Mouse (Mus musculus) c-Kit-positive CD71-positive TER-119-positive erythroid progenitor cells, embryonic 14.5 days (primary cell): Measurements from ENCODE around the gene Azin2.

Experiments used
- DNase-seq: peaks from one replicate; pipeline ENCODE4 v3.0.0-alpha.2; 2013; ENCODE audit warnings: low spot score

Gene Azin2

DNA sequence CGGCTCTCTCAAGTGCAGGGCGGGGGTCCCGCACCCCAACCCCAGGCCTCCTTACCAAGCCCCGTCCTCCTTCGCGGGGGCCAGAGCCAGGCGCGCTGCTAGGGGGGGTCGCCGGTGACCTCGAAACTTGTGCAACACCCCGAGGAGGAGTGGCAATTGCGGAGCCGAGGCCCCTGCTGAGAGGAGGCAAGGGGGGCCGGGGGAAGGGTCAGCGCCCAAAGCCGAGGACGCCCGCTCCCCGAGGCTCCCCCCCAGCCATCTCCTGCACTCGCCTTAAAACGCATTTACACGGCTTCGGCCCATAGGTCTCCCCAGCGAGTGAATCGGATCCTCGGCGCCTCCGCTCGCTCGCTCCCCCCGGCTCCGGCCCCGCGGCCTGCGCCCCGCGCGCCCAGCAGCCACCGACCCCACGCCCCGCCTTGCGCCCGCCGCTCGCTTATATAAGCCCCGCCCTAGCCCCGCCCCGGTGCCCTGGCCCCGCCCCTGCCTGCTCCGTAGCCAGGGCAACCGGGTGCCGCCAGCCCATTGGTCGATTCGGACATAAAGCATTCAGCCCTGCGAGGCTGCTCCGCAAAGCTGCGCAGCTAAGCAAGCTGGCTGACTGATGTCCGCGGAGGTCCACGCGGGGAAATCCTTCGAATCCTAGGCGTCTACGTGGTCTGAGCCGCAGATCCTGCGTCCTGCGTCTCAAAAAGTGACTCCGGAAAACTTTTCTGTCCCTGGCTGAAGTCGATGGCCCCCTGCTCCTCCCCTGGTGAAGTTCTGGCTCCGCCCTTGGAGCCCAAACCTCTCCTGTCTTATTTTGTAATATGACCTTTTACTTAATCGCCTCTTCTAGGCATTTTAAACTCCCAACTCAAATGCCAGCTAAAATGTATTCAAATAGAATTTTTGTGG is at the start of gene Azin2:
Gene Azin2 (minus strand): TSS at position 414 of the 897 bp plus-strand sequence.
- peak; percentile 68 for DNase-seq

DNA sequence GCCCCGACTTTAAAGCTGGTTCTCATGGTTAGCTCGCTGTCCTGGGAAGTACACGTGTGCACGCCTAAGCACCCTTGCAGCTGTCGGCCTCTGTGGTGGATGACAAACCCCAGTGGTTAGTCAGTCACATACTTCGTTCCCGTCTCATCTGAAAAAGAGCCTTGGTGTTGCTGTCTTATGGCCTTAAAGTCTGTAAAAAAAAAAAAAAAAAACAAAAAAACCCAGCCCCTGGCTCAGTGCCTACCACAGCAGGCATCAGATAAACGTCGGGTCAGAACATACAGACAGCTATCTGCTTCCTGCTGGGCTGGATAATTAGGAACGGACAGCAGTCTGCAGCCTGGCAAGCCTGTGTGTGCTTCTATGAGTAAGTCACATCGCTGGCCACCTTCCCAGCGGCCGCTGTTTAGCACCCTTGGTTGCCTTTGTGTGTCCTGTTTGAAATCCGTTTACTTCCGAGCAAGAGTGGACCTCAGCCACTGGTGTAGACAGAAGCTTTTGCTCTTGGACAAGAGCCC is 49.4 kb upstream of the Azin2 start:
- DNase-seq = no peak

DNA sequence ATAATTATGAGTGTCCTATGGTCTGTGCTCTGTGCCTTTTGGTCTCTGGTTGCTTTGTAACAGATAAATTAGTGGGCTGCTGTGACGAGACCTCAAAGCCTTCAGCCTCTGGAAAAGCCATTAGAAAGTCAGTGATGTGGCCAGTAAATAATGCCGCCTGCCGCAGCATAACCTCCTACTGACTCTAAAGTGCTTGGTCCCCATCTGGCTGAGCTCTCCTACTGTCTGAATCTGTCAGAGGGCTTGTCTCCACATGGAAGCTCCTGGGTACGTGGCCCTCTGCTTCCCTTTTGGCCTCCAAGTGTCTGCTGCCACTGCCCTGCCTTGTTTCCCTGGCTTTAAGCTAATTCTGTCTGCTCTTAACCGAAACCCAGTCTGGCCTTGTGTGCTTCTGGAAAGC is 47.3 kb upstream of the Azin2 start:
- DNase-seq = no peak

DNA sequence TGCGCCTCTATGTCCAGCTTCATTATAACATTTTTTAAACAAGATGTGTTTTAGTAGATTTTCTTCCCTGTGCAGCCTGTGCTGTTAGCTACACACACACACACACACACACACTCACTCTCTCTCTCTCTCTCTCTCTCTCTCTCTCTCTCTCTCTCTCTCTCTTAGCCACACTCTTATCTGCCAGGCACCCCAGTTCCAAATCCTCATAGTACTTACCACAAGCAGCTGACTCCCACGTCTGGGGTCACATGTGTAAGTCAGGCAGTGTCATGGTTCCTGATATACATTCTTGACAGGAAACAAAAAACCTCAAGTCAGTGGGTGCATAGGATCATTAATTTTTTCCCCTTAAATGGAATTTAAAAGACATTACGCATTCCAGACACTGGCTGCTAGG is 46.4 kb upstream of the Azin2 start:
- no peak for DNase-seq

DNA sequence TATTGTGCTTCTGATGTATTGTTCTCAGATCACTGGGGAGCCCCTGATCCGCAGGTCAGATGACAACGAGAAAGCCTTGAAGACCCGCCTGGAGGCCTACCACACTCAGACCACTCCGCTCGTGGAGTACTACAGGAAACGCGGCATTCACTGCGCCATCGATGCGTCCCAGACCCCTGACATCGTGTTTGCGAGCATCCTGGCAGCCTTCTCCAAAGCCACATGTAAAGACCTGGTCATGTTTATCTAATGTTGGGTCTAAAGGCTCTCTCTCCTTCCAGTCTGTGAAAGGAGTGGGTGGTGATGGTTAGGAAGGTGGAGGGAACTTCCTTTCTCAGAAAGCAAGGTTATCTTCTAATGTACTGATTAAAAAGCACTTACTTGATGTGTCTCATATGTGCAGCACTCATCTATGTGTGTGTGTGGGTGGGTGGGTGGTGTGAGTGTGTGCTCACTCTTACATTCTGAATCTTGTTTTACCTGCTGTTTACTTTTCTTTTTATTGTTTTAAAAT is 45.8 kb upstream of the Azin2 start:
- DNase-seq = no peak

DNA sequence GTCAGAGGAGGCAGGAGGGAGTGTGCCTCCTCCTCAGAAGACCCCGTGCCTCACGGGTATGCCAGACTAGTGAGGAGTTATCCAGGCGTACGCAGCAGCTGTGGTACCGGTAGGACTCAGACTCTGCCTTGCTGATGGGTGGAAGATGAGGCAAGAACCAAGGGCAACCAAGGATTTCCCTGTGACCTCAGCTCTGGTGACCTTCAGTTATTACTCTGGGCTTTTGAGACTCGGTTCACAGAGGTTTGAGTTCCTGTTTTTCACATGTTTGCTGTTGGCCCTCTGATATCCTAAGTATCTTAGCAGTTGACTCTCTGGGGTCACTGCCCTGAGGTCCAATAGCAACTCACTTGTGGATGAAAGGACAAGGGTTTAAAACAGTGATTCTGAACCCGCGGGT is 41.5 kb upstream of the Azin2 start:
- no peak for DNase-seq

DNA sequence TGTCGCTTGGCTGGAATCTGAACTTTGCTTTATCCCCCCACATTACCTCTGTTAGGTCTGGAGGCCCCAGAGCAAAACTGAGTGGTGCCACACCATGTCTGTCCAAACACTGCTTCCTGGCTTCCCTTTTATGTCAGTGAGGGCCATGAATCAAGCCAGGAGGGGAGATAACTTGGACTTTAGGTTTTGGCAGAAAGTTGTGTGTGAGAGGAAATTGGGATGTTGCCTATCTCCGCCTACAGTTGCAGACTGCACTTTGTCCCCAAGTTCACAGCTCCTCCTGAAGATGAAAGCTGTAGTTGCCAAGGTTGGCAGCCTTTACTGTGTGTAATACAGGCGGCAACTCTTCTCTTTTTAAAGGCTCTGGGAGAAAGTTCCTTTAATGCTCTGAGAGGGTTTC is 38.5 kb upstream of the Azin2 start:
- no peak for DNase-seq

DNA sequence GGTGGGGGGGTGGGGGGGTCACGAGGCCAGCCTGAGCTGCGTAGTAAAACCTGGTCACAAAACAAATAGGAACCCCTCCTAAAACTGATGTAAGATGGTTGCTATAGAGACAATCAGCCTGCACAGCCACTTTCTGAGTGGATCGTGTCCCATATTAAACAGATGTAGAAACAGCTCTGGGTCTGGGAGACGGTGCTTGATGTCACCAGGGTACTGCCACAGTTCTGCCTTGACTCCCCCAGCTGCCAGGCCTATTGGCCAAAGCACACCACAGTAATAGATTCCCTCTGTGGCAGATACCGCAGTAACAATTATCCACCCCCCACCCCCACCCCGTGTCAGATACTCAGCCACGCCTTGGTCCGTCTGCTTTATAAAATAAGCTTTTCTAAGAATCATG is 36.2 kb upstream of the Azin2 start:
- no peak for DNase-seq

DNA sequence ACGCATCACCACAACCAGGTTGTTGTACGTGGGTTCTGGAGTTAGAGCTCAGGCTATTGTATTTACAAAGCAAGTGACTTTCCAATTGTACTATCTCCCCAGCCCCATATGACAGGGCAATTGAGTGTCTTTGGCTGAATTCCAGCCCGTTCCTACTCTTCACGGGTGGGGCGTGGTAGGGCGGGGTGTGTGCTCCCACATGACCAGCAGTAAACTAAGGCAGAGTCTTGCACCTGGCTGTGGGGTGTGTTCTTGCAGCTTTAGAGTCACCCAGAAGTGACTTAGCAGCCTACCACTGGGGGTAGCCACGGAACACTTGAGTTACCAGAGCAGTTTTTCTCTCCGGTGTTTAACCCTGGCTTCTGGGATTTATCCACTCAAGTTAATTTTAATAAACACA is 35.0 kb upstream of the Azin2 start:
- peak; percentile 57 for DNase-seq

DNA sequence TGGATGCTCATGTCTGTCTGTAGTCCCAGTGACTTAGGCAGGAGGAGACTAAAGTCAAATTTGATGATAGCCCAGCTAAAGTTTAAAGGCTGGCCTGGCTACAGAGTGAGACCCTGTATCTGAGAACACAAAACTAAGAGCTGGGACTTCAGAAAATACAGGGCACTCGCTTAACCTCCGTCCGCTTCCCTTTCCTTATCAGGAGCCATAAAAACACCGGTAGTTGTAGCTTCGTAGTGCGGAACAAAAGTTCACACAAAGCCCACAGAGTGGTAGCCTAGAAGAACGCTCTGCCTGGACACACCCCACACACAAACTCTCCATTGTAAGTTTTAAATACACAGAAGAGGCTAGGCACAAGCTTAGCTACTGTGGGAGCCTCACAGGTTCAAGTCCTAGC is 33.0 kb upstream of the Azin2 start:
- DNase-seq = no peak

DNA sequence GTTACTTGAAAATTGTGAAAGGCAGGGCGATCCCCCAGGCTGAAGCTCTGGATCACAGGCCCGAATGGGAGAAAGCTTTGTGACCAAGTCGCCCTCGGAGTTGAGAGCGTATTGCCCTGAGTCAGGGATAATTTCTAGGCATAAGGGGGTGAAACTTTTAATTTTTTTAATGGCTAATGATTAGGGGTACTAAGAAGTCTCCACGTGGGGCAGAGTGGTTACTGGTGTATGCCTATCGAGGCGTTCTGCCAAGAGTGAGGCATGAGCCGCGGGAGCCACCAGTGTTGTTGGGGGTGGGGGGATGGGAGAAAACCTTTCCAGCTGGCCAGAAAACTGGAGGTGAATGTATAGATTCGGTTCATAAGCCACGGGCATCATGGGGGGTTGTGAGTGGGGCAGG is 31.4 kb upstream of the Azin2 start:
- DNase-seq = no peak

DNA sequence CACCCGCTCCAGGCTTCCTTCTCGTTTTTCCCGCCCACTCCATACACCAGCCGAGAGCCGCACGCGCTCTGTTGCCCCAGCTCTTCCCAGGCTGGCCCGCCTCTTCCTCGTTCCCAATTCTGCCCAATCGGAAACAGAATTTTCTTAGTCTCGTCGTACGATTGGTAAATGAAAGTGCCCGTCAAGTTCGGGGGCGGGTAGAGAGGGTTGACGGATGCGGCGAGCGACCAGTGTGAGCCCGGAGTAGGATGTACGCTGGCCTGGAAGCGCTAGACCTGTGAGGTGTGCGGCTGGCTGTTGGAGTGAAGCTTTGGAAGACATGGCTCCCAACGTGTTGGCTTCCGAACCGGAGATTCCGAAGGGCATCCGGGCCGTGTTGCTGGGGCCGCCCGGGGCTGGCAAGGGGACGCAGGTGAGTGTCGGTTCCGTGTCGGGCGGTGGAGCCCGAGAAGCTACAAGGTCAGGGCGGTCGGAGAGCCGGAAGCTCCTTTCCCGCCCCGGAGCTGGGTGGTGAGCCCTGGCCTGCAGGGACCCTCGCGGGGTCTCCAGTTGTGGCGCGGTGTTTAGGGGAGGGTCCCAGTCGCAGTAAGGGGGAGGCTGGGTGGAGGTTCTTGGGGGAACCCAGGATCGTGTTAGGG is 30.9 kb upstream of the Azin2 start:
- peak; percentile 99 for DNase-seq

DNA sequence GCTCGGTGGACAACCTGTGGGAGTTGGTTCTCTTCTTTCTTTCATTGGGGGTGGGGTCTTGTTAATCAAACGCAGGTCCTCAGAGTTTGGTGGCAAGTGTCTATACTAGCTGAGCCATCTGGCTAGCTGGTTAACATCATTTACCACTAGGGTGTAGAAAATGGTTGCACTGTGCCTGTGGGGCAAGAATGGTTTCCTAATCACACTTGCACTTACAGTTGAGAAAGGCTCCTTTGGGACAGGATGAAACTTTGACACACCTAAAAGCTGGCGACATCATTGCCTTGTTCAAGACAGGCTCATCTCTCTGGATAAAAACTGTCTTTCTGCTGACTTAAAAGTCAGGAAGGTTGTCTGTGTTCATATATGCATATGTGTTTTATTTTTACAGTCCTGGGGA is 29.9 kb upstream of the Azin2 start:
- DNase-seq = no peak

DNA sequence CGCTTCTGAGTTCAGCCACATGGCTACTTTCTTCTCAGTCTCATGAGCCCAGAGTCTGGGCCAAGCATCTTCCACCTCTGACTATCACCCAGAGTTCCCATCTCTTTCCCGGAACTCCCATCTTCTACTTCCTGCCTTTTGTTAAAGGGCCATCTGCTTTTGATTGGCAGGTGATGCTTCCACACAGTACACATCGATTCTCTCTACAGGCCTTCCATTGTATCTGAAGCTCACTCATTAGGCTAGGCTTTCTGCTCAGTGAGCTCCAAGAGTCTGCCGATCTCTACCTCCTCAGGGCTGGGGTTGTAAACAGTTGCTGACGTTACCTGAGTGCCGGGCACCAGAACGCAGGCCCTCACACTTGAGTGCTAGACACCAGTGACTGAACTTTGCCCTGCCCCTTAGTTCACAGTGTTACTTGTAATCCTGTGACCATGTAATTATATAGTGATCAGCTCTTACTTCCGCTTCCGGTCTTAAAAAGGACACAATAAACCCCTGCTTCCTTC is 29.3 kb upstream of the Azin2 start, which contains the start of gene Ak2:
Gene Ak2 (plus strand): TSS at position 459 of the 509 bp plus-strand sequence.
- no peak for DNase-seq

DNA sequence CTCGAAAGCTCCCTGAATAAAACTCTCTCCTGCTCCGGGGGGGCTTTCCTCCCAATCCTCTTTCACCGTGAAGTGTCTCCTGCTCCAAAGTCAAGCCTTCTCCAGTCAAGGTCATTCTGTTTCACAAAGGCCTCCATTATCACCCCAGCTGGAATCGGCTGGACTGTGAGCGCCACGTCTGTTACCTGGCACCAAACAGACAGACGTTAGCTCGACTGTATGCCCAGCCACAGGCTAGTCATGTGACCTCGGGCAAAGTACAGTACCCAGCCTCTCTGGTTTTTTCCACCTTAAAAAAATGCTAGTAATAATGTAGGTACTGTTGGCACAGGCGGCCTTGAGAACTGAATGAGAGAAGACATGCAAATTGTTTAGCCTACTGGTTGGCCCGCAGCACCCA is 27.4 kb upstream of the Azin2 start:
- DNase-seq = no peak

DNA sequence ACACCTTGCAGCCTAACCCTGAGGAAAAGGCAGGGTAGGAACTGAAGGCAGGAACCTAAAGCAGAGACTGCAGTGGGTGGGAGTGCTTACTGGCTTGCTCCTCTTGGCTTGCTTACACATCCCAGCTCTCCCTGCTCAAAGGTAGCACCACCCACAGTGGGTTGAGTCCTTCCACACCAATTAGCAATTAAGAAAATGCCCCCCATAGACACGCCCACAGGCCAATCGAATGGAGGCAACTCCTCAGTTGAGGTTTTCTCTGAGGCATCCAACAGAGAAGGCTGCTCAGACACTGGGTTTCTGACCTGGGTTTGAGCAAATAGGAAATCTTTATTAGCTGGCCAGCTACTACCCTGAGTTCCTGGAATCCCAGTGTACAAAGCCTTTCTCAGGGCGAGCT is 26.7 kb upstream of the Azin2 start:
- no peak for DNase-seq

DNA sequence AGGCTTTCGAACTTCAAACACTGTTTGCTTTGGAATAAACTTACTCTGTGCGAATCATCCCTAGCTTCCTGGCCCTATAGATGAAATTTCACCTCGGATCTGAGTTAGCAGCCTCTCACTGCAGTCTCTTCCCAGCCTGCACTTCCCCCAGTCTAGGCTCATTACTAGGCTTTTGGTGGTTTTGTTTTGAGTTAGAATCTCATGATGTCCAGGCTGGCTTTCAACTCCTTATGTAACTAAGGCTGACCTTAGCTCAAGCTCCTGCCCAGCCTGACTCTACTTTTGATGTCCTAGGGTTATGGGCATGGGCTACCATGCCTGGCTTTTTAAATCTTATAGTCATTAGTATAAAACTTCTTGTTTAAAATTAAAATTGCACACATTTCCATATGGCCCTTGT is 22.4 kb upstream of the Azin2 start:
- no peak for DNase-seq

DNA sequence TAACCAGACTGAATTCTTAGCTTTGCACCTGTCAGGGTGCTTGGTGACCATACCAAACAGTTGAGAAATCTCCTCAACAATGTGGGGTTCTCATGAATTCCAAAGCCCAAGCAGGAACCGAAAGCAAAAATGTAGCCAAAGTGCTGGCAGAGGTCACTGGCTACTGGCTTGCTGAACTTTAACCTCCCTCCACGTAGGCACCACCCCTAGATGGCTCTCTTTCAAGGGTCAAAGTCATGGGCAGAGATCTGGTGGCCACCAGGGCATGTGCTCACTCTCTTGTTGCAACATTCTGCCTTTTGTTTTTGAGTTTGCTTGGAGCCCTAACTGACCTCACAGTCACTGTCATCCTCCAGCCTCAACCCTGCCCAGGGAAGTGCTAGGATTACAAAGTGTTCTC is 21.4 kb upstream of the Azin2 start:
- DNase-seq = no peak

DNA sequence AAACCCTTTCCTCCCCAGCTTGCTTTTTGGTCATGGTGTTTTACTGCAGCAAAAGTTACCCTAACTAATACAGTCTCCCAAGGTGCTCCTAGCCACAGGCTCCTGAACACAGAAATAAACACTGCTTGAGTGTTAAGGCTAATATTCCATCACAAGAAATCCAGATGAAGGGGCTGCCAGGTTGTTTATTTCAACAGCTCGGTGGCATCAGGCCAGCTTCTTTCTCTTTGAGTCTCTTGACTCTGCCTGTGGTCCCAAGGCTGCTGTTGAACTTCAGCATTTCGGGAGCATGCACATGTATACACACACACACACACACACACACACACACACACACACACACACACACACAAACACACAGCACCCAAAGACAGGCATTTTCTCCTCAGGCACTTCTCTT is 20.9 kb upstream of the Azin2 start:
- DNase-seq = no peak

DNA sequence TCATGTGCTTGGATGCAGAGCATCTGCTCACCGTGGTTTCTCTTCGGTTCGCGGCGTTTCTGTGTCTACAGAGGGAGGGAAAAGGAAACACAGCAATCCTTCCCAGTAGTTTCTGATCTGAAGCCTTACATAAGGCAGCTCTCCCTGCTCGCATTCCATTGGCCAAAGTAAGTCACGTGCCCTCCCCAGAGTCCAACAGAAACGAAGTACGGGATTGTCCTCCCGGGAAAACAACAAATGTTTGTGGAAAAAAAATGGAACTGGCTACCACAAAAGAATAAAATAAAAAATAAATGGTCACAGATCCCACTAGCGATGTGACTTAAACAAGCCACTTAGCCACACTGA is 19.6 kb upstream of the Azin2 start:
- DNase-seq = no peak

DNA sequence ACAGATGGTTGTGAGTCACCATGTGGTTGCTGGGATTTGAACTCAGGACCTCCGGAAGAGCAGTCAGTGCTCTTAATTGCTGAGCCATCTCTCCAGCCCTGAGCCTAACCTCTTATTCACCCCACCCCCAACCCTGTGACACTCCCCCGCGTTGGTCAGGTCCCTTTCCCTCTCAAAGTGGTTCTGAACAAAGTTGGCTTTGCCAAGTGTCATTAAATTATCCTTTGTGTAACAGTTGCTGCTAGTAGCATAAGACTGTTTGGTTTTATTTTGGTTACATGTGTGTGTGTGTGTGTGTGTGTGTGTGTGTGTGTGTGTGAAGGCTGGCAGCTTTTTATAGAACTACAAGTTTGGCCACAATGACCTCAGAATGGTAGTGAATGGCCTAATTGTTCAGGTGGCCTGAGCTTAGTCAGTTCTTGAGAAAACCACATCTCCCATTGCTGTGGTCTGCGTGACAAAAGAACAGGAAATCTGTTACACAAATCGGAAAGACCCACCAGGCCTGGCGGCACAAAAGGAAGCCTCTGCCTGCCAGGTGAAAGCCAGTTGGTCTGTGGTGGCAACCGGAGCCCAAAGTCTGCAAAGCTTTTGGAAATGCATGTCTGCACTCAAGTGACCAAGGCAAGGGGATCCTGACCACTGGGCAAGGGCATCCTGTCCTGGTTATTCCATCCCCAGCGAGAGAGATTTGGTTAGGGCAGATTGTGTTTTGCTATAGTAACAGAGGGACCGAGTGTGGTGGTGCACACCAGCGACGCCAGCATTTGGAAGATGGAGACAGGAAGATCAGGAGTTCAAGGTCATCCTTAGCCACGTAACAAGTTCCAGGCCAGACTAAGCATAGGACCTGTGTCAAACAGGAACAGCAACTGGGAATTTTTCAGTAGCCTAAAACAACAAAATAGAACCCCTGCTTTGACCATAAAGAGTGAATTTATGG is 18.9 kb upstream of the Azin2 start:
- no peak for DNase-seq

DNA sequence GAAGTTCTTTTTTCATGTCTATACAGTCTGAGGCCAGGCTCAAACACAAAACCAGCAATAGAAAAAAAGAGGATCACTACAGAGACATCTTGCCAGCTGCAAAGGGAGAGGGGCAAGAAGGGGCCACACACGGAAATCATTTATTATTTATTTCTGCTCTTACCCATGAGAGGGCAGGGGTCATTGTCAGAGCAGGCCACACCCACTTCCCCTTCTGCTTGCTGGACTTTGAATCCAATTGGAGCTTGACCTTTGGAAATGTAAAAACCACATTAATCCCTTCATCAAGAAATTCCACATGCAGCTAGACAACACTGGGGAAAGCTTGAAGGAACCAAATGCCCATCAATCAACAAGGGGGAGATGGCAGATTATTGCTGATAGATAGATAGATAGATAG is 16.4 kb upstream of the Azin2 start:
- DNase-seq = no peak
